Mouse (Mus musculus): ENCODE measurements around the gene Eif4a1. TPM values are rescaled to one million over a fixed set of nuclear protein-coding genes. Genes with fewer than 3 reads are reported as not detected.

Eif4a1 gene
- polyA plus RNA-seq (2015; fragmentation: Nextera tagmentation; extraction: Ambion mirVana), result 514 and 625 TPM in 2 replicates

DNA sequence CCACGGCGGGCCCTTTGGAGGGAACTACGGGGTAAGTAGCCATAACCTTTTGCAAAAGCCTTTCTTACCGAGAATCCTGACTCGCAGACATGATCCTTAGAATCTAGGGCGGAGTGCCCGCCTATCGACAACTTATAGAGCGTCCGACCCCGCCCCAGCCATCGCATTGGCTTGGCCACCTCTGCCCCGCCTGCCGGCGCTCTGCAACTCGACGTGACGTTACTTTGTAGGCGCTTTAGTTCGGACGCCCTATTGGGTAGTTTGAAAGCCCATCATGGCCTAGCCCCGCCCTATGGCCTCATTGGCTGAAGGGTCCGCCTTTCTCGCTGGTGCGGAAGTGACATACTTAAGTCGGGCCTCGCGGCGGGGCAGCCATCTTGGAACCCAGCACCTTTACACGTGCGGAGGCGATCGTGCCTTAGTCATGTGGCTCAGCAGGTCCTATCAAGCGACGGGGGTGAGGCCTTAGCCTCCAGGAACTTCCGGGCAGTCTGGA, at the start of gene Eif4a1:
Gene Eif4a1, minus strand, starts transcription at position 213 of the 496 bp plus-strand sequence.
- H3K4me3 ChIP-seq, result peak within 1 kb of the TSS; percentile 100
- H3K36me3 ChIP-seq, result peaks cover 77% of the 10 kb centered on the region
- H3K27me3 ChIP-seq, result no peaks in the 10 kb centered on the region
- H3K9me3 ChIP-seq, result no peaks in the 10 kb centered on the region
- peaks cover 23% of the 10 kb centered on the region for H3K4me1 ChIP-seq
- WGBS, result under 1% methylated on average over 36 of the region's 36 CpGs
- ATAC-seq (ENCODE audit: insufficient number of reproducible peaks, insufficient read depth, low FRiP score, low TSS enrichment, low read depth), result peak; percentile 98
- H3K9ac ChIP-seq, result peak within 1 kb of the TSS; percentile 100
- H3K4me2 ChIP-seq, result peak within 1 kb of the TSS; percentile 87
- peak within 1 kb of the TSS; percentile 98 for H3K27ac ChIP-seq

GRCm38 (mm10) chr11:69720852-69721251, 48.6 kb upstream of the Eif4a1 start:
- H3K9ac ChIP-seq, result no peak overlapping the region
- no peak for ATAC-seq (ENCODE audit: insufficient number of reproducible peaks, insufficient read depth, low FRiP score, low TSS enrichment, low read depth)
- H3K4me1 ChIP-seq, result peaks cover 9% of the 10 kb centered on the region; the same call in 1 of the 2 replicates

DNA sequence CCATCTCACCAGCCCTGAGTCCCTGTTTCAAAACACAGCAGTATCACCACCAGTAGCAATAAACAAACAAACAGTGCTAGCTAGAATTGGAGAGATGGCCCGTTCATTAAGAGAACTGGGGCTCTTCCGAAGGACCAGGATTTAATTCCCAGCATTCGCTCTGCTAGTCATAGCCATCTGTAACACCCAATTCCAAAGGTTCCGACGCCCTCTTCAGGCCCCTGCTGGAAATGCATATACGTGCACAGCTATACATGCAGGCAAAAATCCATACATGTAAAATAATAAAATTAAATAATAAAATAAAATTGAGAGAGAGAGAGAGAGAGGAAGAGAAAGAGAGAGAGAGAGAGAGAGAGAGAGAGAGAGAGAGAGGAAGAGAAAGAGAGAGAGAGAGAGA, 47.2 kb upstream of the Eif4a1 start:
- H3K9me3 ChIP-seq, result no peaks in the 10 kb centered on the region
- 69% methylated on average over 6 of the region's 6 CpGs for WGBS
- H3K9ac ChIP-seq, result no peak overlapping the region

More at GRCm38 (mm10) chr11:69720852-69721251, 48.6 kb upstream of the Eif4a1 start:
- no peaks in the 10 kb centered on the region for H3K27me3 ChIP-seq
- 64% methylated on average over 6 of the region's 6 CpGs for WGBS
- H3K9me3 ChIP-seq, result no peaks in the 10 kb centered on the region
- H3K4me2 ChIP-seq, result no peak overlapping the region
- H3K36me3 ChIP-seq, result no peaks in the 10 kb centered on the region
- H3K4me3 ChIP-seq, result no peak overlapping the region
- no peak overlapping the region for H3K27ac ChIP-seq

DNA sequence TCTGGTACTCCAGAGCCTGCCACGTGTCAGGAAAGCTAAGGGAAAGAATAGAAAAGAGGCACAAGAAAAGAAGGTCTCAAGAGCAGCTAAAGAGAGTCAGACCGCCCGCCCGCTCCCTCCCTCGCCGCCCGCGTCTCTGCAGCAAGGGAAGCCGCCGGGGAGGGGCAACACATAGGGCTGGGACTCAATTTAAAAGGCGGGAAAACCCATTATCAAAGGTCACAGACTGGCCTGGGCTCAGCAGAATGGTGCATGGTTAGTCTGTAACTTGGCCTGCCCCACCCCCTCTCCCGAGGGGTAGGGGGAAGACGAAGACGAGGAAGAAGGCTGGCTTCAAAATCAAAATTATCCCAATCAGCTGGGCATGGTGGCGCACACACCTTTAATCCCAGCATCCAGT, 46.4 kb upstream of the Eif4a1 start:
- 22% methylated on average over 15 of the region's 15 CpGs for WGBS
- H3K36me3 ChIP-seq, result no peaks in the 10 kb centered on the region
- 0 out of 2 replicates have a peak overlapping the region, but pooled peaks have one; percentile 49 for H3K9ac ChIP-seq
- H3K9me3 ChIP-seq, result no peaks in the 10 kb centered on the region
- peak overlapping the region; percentile 43 for H3K4me2 ChIP-seq
- no peak for ATAC-seq (ENCODE audit: insufficient number of reproducible peaks, insufficient read depth, low FRiP score, low TSS enrichment, low read depth)
- H3K4me1 ChIP-seq, result peaks cover 15% of the 10 kb centered on the region; the same call in 1 of the 2 replicates
- H3K4me3 ChIP-seq, result 0 out of 2 replicates have a peak overlapping the region, but pooled peaks have one; percentile 14
- H3K27me3 ChIP-seq, result no peaks in the 10 kb centered on the region
- no peak overlapping the region for H3K27ac ChIP-seq

More for the DNA sequence above, 47.2 kb upstream of the Eif4a1 start:
- H3K36me3 ChIP-seq, result no peaks in the 10 kb centered on the region
- H3K4me1 ChIP-seq, result peaks cover 15% of the 10 kb centered on the region; the same call in 1 of the 2 replicates
- no peak overlapping the region for H3K27ac ChIP-seq
- H3K4me3 ChIP-seq, result no peak overlapping the region
- no peak for ATAC-seq (ENCODE audit: insufficient number of reproducible peaks, insufficient read depth, low FRiP score, low TSS enrichment, low read depth)
- H3K4me2 ChIP-seq, result no peak overlapping the region
- no peaks in the 10 kb centered on the region for H3K27me3 ChIP-seq

- ATAC-seq (ENCODE audit: insufficient number of reproducible peaks, insufficient read depth, low FRiP score, low TSS enrichment, low read depth), result no peak
- no peak overlapping the region for H3K27ac ChIP-seq
These were observed 44.7 kb upstream of the Eif4a1 start for GRCm38 (mm10) chr11:69716953-69717352.

DNA sequence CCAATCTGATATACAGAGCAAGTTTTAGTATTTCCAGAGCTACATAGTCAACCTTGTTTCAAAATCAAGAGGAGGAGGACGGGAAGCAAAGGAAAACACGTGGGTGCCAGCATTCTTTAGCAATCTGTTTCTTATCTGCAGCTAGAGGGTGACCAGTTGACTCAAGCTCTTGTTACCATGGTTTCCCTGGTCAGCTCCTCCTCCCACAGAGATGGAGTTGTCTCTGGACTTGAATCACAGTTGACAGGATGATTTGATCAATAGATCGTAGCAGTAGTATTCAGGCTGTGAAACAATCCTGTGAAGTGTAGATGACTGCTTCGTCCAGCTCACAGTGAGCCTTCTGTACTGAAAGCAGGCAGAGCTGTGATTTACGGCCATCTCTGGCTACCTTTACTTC, 43.7 kb upstream of the Eif4a1 start:
- WGBS, result 18% methylated on average over 5 of the region's 5 CpGs
- H3K9me3 ChIP-seq, result no peaks in the 10 kb centered on the region
- H3K27me3 ChIP-seq, result no peaks in the 10 kb centered on the region
- peaks cover 17% of the 10 kb centered on the region; the same call in 1 of the 2 replicates for H3K4me1 ChIP-seq
- no peak overlapping the region for H3K9ac ChIP-seq
- H3K27ac ChIP-seq, result peak overlapping the region; percentile 22; the same call in 1 of the 2 replicates
- ATAC-seq (ENCODE audit: insufficient number of reproducible peaks, insufficient read depth, low FRiP score, low TSS enrichment, low read depth), result no peak
- H3K36me3 ChIP-seq, result no peaks in the 10 kb centered on the region
- no peak overlapping the region for H3K4me2 ChIP-seq
- H3K4me3 ChIP-seq, result no peak overlapping the region

More at GRCm38 (mm10) chr11:69716953-69717352, 44.7 kb upstream of the Eif4a1 start:
- Histone ChIP-seq H3K27me3 (no peaks in the 10 kb centered on the region), H3K9me3 (no peaks in the 10 kb centered on the region), H3K4me2 (no peak overlapping the region), H3K36me3 (no peaks in the 10 kb centered on the region), H3K9ac (no peak overlapping the region), H3K4me3 (no peak overlapping the region), H3K4me1 (peaks cover 17% of the 10 kb centered on the region; the same call in 1 of the 2 replicates)
- WGBS, result 66% methylated on average over 4 of the region's 4 CpGs

DNA sequence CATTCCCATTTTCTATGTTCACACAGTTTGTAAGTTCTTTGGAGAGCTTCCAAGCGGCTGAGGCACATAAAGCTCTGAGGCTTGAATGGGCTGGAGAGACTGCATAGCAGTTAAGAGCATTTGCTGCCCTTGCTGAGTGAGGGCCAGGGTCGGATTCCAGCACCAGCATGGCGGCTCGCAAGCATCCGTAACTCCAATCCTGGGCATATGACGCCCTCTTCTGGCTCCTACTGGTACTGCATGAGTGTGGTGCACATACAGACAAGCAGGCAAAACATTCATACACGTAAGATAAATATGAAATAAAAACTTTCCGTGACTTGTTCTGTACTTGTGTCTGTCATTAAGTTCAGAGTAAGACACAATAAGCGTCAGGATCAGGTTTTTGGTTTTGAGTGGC, 43.3 kb upstream of the Eif4a1 start:
- peaks cover 17% of the 10 kb centered on the region; the same call in 1 of the 2 replicates for H3K4me1 ChIP-seq
- H3K9ac ChIP-seq, result no peak overlapping the region
- H3K27ac ChIP-seq, result 0 out of 2 replicates have a peak overlapping the region, but pooled peaks have one; percentile 17
- no peaks in the 10 kb centered on the region for H3K36me3 ChIP-seq
- 54% methylated on average over 9 of the region's 9 CpGs for WGBS
- no peaks in the 10 kb centered on the region for H3K27me3 ChIP-seq
- H3K4me2 ChIP-seq, result no peak overlapping the region
- no peak for ATAC-seq (ENCODE audit: insufficient number of reproducible peaks, insufficient read depth, low FRiP score, low TSS enrichment, low read depth)
- H3K4me3 ChIP-seq, result no peak overlapping the region
- no peaks in the 10 kb centered on the region for H3K9me3 ChIP-seq

DNA sequence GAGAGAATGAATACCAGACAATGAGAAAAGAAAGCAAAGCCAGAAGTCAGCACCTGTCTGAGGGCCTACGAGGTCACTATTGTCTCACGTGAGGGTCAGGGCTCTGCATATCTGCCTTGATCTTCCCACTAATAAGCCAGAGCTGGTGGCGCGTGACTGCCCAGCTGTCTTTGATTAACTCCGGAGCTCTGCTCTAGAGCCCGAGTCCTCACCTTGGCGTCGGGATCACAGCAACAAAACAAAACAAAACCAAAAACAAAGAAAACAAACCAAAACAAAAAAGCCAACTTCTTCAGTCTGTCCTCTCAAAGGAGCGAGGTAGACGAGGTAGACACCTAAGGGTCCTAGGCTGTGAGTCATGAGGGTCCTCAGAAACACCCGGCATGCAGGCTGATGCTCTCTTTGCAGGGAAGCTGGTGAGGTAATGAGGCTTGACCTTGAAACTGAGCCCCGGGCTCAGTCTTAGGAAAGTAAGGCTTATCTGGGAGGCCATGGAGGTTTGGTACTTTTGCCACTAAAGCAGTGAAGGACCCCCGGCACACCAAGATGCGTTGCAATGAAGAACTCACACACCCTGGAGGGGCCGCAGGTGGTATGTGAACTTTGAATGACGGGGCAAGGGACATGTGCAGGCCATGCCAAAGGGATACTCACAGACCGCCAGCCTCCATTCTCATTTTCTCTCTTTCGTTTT, 42.6 kb upstream of the Eif4a1 start:
- H3K9ac ChIP-seq, result no peak overlapping the region
- H3K4me2 ChIP-seq, result peak overlapping the region; percentile 35
- H3K9me3 ChIP-seq, result no peaks in the 10 kb centered on the region
- no peak for ATAC-seq (ENCODE audit: insufficient number of reproducible peaks, insufficient read depth, low FRiP score, low TSS enrichment, low read depth)
- peaks cover 21% of the 10 kb centered on the region for H3K4me1 ChIP-seq
- no peak overlapping the region; the same call in 1 of the 2 replicates for H3K27ac ChIP-seq
- no peaks in the 10 kb centered on the region for H3K36me3 ChIP-seq
- peak overlapping the region; percentile 9; the same call in 1 of the 2 replicates for H3K4me3 ChIP-seq
- WGBS, result 40% methylated on average over 18 of the region's 18 CpGs
- H3K27me3 ChIP-seq, result no peaks in the 10 kb centered on the region

- no peak overlapping the region for H3K27ac ChIP-seq
- 75% methylated on average over 20 of the region's 20 CpGs for WGBS
- ATAC-seq (ENCODE audit: insufficient number of reproducible peaks, insufficient read depth, low FRiP score, low TSS enrichment, low read depth), result no peak
These were observed 40.9 kb upstream of the Eif4a1 start for GRCm38 (mm10) chr11:69712954-69713672.

GRCm38 (mm10) chr11:69711082-69711481, 38.9 kb upstream of the Eif4a1 start:
- no peaks in the 10 kb centered on the region for H3K36me3 ChIP-seq
- no peak overlapping the region for H3K4me3 ChIP-seq
- 79% methylated on average over 2 of the region's 2 CpGs for WGBS
- H3K4me1 ChIP-seq, result peaks cover 25% of the 10 kb centered on the region
- H3K4me2 ChIP-seq, result no peak overlapping the region
- no peaks in the 10 kb centered on the region for H3K27me3 ChIP-seq
- no peak overlapping the region for H3K9ac ChIP-seq
- no peak overlapping the region for H3K27ac ChIP-seq
- no peak for ATAC-seq (ENCODE audit: insufficient number of reproducible peaks, insufficient read depth, low FRiP score, low TSS enrichment, low read depth)
- H3K9me3 ChIP-seq, result no peaks in the 10 kb centered on the region

More at GRCm38 (mm10) chr11:69712954-69713672, 40.9 kb upstream of the Eif4a1 start:
- no peaks in the 10 kb centered on the region for H3K36me3 ChIP-seq
- no peak overlapping the region for H3K4me2 ChIP-seq
- peaks cover 27% of the 10 kb centered on the region for H3K4me1 ChIP-seq
- no peaks in the 10 kb centered on the region for H3K27me3 ChIP-seq
- H3K9ac ChIP-seq, result no peak overlapping the region
- no peaks in the 10 kb centered on the region for H3K9me3 ChIP-seq
- H3K4me3 ChIP-seq, result no peak overlapping the region

DNA sequence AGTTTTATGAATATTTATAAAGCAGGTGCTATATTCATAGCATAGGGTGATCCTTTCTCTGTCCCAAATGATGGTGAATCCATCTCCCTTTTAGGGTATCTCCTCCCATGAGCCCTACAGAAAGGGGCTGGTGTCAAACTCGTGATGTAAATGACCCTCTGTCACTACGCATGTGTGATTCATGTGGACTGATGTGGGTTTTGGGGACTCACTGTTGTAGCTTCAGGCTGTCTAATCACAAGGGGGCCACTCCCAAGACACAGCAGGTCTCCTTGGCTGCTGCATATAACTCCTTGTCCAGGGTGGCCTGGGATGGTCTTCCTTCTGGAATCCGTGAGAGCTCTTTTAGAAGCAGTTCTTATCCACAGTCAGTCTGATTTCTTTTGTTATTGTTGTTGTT, 38.2 kb upstream of the Eif4a1 start:
- no peak for ATAC-seq (ENCODE audit: insufficient number of reproducible peaks, insufficient read depth, low FRiP score, low TSS enrichment, low read depth)

More for the DNA sequence above, 38.2 kb upstream of the Eif4a1 start:
- no peak overlapping the region for H3K4me3 ChIP-seq
- H3K4me2 ChIP-seq, result no peak overlapping the region
- H3K4me1 ChIP-seq, result peaks cover 21% of the 10 kb centered on the region
- no peaks in the 10 kb centered on the region for H3K9me3 ChIP-seq
- H3K27ac ChIP-seq, result no peak overlapping the region
- no peaks in the 10 kb centered on the region for H3K27me3 ChIP-seq
- WGBS, result 81% methylated on average over 3 of the region's 3 CpGs
- H3K36me3 ChIP-seq, result no peaks in the 10 kb centered on the region
- no peak overlapping the region for H3K9ac ChIP-seq

All from embryonic facial prominence, embryonic 13.5 days (tissue).